Mouse (Mus musculus): ENCODE measurements at regions not wholly inside any gene's neighbourhood (a gene's known extent, or its start where the extent isn't known, plus 50 kb on each side); places are given as distances from the start of the nearest gene placed in this dataset.

- TF ChIP-seq EP300 (IDR thresholded peaks at IDR 0.05; ENCODE audit: insufficient read depth, low read depth, low read length) (no peak), POLR2A (IDR thresholded peaks at IDR 0.05; ENCODE audit: insufficient read depth, low read depth, low read length) (no peak)
Measured at GRCm38 (mm10) chr5:41419121-41419874, 288.7 kb downstream of the Rab28 start.

Data from heart, adult 2 months (tissue).